Mouse (Mus musculus): ENCODE results near the gene 2510039O18Rik. TPM values are rescaled to one million over a fixed set of nuclear protein-coding genes. Genes with fewer than 3 reads are reported as not detected.

The 2510039O18Rik gene
- polyA plus RNA-seq, 1 experiment = 19.6 TPM

GRCm38 (mm10) chr4:147978391-147978790 is 37.7 kb downstream of the 2510039O18Rik start:
- WGBS = 85% methylated on average over 6 of the region's 6 CpGs
- H3K27ac ChIP-seq (ENCODE audit: control insufficient read depth, insufficient read depth, low read depth, low read length, poor library complexity) = no peak overlapping the region
- no peak overlapping the region for H3K4me3 ChIP-seq (replicated peaks; ENCODE audit: control insufficient read depth, low read depth, low read length)
- H3K4me1 ChIP-seq (ENCODE audit: control insufficient read depth, insufficient read depth, low read length) = no peaks in the 10 kb centered on the region
- TF ChIP-seq POLR2A (IDR thresholded peaks at IDR 0.05; ENCODE audit: borderline replicate concordance, control insufficient read depth, low read depth, low read length) (no peak), CTCF (IDR thresholded peaks at IDR 0.05; ENCODE audit: control insufficient read depth, insufficient read depth, low read length) (no peak)

DNA sequence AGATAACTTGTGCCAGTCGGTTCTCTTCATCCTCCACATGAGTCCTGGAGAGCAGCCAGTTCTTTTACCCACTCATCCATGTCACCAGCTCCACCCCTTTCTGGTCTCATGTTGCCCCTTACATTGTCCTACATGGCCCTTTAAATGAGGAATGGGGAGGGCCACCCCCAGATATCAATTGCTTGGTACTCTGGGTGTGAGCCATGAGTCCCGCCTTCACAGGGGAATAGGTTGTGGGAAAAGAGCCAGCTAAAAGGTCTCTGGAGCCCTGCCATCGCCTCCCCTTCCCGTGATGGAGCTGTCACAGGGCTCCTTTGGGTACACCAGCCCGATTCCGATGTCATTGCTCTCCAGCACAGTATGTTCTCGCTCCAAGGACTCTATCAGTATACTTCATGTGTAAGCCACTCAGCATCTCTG is 38.8 kb downstream of the 2510039O18Rik start:
- H3K4me1 ChIP-seq (ENCODE audit: control insufficient read depth, insufficient read depth, low read length) = no peaks in the 10 kb centered on the region
- 71% methylated on average over 7 of the region's 7 CpGs for WGBS
- TF ChIP-seq POLR2A (IDR thresholded peaks at IDR 0.05; ENCODE audit: borderline replicate concordance, control insufficient read depth, low read depth, low read length) (no peak), CTCF (IDR thresholded peaks at IDR 0.05; ENCODE audit: control insufficient read depth, insufficient read depth, low read length) (no peak)
- H3K27ac ChIP-seq (ENCODE audit: control insufficient read depth, insufficient read depth, low read depth, low read length, poor library complexity) = no peak overlapping the region
- H3K4me3 ChIP-seq (replicated peaks; ENCODE audit: control insufficient read depth, low read depth, low read length) = no peak overlapping the region

DNA sequence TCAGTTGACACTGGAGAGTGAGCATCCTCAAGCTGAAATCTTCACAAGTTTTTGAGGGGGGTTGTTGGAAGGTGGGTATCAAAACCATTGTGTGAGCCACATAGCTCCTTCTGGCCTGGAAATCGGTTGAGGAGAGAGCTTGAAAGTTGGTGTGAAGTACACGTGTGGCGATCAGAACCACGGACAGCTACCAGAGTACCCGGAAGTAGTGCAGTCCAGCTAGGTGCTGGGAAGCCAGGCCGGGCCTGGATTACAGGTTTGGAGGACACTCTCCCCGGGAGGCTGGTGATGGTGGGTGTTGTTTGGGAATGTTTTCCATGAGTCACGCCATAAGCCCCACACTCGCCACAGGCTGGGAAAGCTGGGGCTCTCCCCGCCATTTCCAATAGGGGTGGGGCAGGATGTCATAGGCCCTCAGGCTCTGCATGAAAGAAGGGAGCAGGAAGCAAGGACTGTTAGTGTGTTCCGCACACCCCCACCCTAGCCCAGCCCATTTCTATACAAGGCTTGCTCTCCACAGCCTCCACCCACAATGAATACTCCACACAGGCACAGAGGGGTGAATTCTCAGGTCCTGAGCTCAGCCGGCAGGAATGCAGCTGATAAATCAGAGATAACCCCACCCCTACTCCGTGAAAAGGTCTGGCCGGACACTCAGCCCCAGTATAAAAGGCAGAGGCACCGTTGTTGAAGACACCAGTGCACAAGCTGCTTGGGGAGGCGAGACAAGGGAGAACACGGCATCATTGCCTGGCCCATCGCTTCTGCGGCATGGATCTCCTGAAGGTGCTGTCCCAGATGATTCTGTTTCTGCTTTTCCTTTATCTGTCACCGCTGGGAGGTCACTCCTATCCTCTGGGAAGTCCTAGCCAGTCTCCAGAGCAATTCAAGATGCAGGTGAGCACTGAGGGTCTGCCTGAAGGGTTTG is 44.8 kb downstream of the 2510039O18Rik start, which contains the start of gene Nppb:
TSS of gene Nppb (plus strand) at position 584 of the 928 bp plus-strand sequence.
- TF ChIP-seq CTCF (IDR thresholded peaks at IDR 0.05; ENCODE audit: control insufficient read depth, insufficient read depth, low read length) (no peak), POLR2A (IDR thresholded peaks at IDR 0.05; ENCODE audit: borderline replicate concordance, control insufficient read depth, low read depth, low read length) (no peak)
- no peak within 1 kb of the TSS for H3K27ac ChIP-seq (ENCODE audit: control insufficient read depth, insufficient read depth, low read depth, low read length, poor library complexity)
- no peaks in the 10 kb centered on the region for H3K4me1 ChIP-seq (ENCODE audit: control insufficient read depth, insufficient read depth, low read length)
- no peak within 1 kb of the TSS for H3K4me3 ChIP-seq (replicated peaks; ENCODE audit: control insufficient read depth, low read depth, low read length)
- WGBS = 29% methylated on average over 20 of the region's 20 CpGs

DNA sequence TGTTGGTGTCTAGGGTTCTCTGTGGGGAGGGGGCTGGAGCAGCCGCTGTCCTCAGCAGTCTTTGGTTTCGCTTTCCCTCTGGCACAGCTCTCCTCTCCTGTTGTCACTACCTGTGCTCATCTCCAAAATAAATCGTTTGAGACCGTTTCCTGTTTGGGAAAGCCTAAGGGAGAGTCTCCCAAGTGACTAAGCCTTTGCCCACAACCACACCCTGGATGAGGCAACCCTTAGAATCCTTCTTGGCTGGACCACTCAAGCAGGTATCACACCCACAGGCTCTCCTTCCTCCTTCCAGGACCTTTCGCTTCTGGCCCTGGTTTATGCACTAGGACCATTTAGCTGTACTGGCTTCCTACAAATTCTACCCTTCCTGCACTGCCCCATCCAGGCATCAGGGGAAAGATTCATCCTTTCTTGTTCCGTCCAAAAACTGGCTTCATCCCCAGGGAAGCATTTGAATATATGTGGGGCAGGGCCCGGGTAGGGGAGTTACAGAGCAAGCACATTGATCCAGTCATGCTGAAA is 52.9 kb downstream of the 2510039O18Rik start:
- Histone ChIP-seq H3K4me3 (replicated peaks; ENCODE audit: control insufficient read depth, low read depth, low read length) (no peak overlapping the region), H3K27ac (ENCODE audit: control insufficient read depth, insufficient read depth, low read depth, low read length, poor library complexity) (no peak overlapping the region), H3K4me1 (ENCODE audit: control insufficient read depth, insufficient read depth, low read length) (no peaks in the 10 kb centered on the region)
- WGBS = 51% methylated on average over 7 of the region's 7 CpGs
- no peak for TF ChIP-seq CTCF (IDR thresholded peaks at IDR 0.05; ENCODE audit: control insufficient read depth, insufficient read depth, low read length)
- no peak for TF ChIP-seq POLR2A (IDR thresholded peaks at IDR 0.05; ENCODE audit: borderline replicate concordance, control insufficient read depth, low read depth, low read length)

GRCm38 (mm10) chr4:147995311-147995710 is 54.6 kb downstream of the 2510039O18Rik start:
- WGBS = 71% methylated on average over 3 of the region's 3 CpGs
- no peaks in the 10 kb centered on the region for H3K4me1 ChIP-seq (ENCODE audit: control insufficient read depth, insufficient read depth, low read length)
- TF ChIP-seq POLR2A (IDR thresholded peaks at IDR 0.05; ENCODE audit: borderline replicate concordance, control insufficient read depth, low read depth, low read length) = no peak
- no peak for TF ChIP-seq CTCF (IDR thresholded peaks at IDR 0.05; ENCODE audit: control insufficient read depth, insufficient read depth, low read length)
- no peak overlapping the region for H3K4me3 ChIP-seq (replicated peaks; ENCODE audit: control insufficient read depth, low read depth, low read length)
- no peak overlapping the region for H3K27ac ChIP-seq (ENCODE audit: control insufficient read depth, insufficient read depth, low read depth, low read length, poor library complexity)

Other genes starting within 250 kb of the 2510039O18Rik start
- gene Zfp534, start 238.3 kb upstream of the 2510039O18Rik start, polyA plus RNA-seq (2011; ENCODE audit: insufficient read depth, insufficient read length, low replicate concordance, missing spikeins) = 2.3 TPM in 1 of 2 replicates, not detected in the other
- 6.1 and 13.8 TPM in 2 replicates for gene Zfp984, start 131.1 kb upstream of the 2510039O18Rik start, polyA plus RNA-seq (2011; ENCODE audit: insufficient read depth, insufficient read length, low replicate concordance, missing spikeins)
- 2.0 and 4.5 TPM in 2 replicates for gene Zfp933, start 92.5 kb upstream of the 2510039O18Rik start, polyA plus RNA-seq (2011; ENCODE audit: insufficient read depth, insufficient read length, low replicate concordance, missing spikeins)
- 88.5 and 129 TPM in 2 replicates for gene Miip, start 72.1 kb upstream of the 2510039O18Rik start, polyA plus RNA-seq (2011; ENCODE audit: insufficient read depth, insufficient read length, low replicate concordance, missing spikeins)
- gene Fv1, start 71.9 kb upstream of the 2510039O18Rik start, polyA plus RNA-seq (2011; ENCODE audit: insufficient read depth, insufficient read length, low replicate concordance, missing spikeins) = 2.1 and 3.3 TPM in 2 replicates
- 12.1 and 23.5 TPM in 2 replicates for gene Mfn2, start 36.2 kb upstream of the 2510039O18Rik start, polyA plus RNA-seq (2011; ENCODE audit: insufficient read depth, insufficient read length, low replicate concordance, missing spikeins)
- gene Plod1, start 4.1 kb upstream of the 2510039O18Rik start, polyA plus RNA-seq (2011; ENCODE audit: insufficient read depth, insufficient read length, low replicate concordance, missing spikeins) = 5.6 and 10.2 TPM in 2 replicates
- gene Nppb, start 44.9 kb downstream of the 2510039O18Rik start, polyA plus RNA-seq (2011; ENCODE audit: insufficient read depth, insufficient read length, low replicate concordance, missing spikeins) = not detected in 2 replicates
- gene Nppa, start 59.8 kb downstream of the 2510039O18Rik start, polyA plus RNA-seq (2011; ENCODE audit: insufficient read depth, insufficient read length, low replicate concordance, missing spikeins) = not detected in 2 replicates
- gene Clcn6, start 97.9 kb downstream of the 2510039O18Rik start, polyA plus RNA-seq (2011; ENCODE audit: insufficient read depth, insufficient read length, low replicate concordance, missing spikeins) = 3.4 and 6.8 TPM in 2 replicates
- gene Mthfr, start 98.2 kb downstream of the 2510039O18Rik start, polyA plus RNA-seq (2011; ENCODE audit: insufficient read depth, insufficient read length, low replicate concordance, missing spikeins) = 5.2 and 9.6 TPM in 2 replicates
- 10.0 and 20.9 TPM in 2 replicates for gene Agtrap, start 147.1 kb downstream of the 2510039O18Rik start, polyA plus RNA-seq (2011; ENCODE audit: insufficient read depth, insufficient read length, low replicate concordance, missing spikeins)
- 7.4 and 13.9 TPM in 2 replicates for gene Mad2l2, start 189.5 kb downstream of the 2510039O18Rik start, polyA plus RNA-seq (2011; ENCODE audit: insufficient read depth, insufficient read length, low replicate concordance, missing spikeins)
- 1.7 and 5.6 TPM in 2 replicates for gene Draxin, start 189.8 kb downstream of the 2510039O18Rik start, polyA plus RNA-seq (2011; ENCODE audit: insufficient read depth, insufficient read length, low replicate concordance, missing spikeins)
- gene Fbxo6, start 211.2 kb downstream of the 2510039O18Rik start, polyA plus RNA-seq (2011; ENCODE audit: insufficient read depth, insufficient read length, low replicate concordance, missing spikeins) = 3.4 and 11.2 TPM in 2 replicates
- gene Fbxo44, start 219.6 kb downstream of the 2510039O18Rik start, polyA plus RNA-seq (2011; ENCODE audit: insufficient read depth, insufficient read length, low replicate concordance, missing spikeins) = 1.7 TPM in 1 of 2 replicates, not detected in the other
- gene Fbxo2, start 219.7 kb downstream of the 2510039O18Rik start, polyA plus RNA-seq (2011; ENCODE audit: insufficient read depth, insufficient read length, low replicate concordance, missing spikeins) = not detected in 2 replicates